Mouse (Mus musculus): ENCODE results near the gene Fam69a. TPM values are rescaled to one million over a fixed set of nuclear protein-coding genes. Genes with fewer than 3 reads are reported as not detected.
"Not testable (repeated sequence)": the region's sequence is repeated elsewhere in the genome, so short reads cannot be mapped to it uniquely, and the experiment has no call there.

Fam69a gene
- polyA plus RNA-seq, 1 experiment: 0.30 TPM

- peaks cover 2% of the 10 kb centered on the region; the same call in 1 of the 2 replicates for H3K4me1 ChIP-seq (ENCODE audit: control insufficient read depth, insufficient read depth, insufficient read length, low read length)
- H3K27me3 ChIP-seq (ENCODE audit: control insufficient read depth, insufficient read depth, low read length): no peaks in the 10 kb centered on the region
- H3K36me3 ChIP-seq (ENCODE audit: control insufficient read depth, insufficient read depth, low read length): no peaks in the 10 kb centered on the region
- TF ChIP-seq CTCF (IDR thresholded peaks at IDR 0.05; ENCODE audit: extremely low read depth, insufficient read length, insufficient replicate concordance, low read depth, low read length): no peak
- no peak for TF ChIP-seq POLR2A (IDR thresholded peaks at IDR 0.05; ENCODE audit: low read depth, low read length)
- no peak overlapping the region for H3K4me3 ChIP-seq (ENCODE audit: low read depth, low read length)
- no peak overlapping the region for H3K27ac ChIP-seq (ENCODE audit: insufficient read depth, low read depth, low read length)
- WGBS: 85% methylated on average over 1 of the region's 1 CpGs
Observed at GRCm38 (mm10) chr5:107946475-107946874, 40.4 kb downstream of the Fam69a start.

- H3K4me3 ChIP-seq (ENCODE audit: low read depth, low read length): no peak overlapping the region
- H3K36me3 ChIP-seq (ENCODE audit: control insufficient read depth, insufficient read depth, low read length): no peaks in the 10 kb centered on the region
- no peak overlapping the region for H3K27ac ChIP-seq (ENCODE audit: insufficient read depth, low read depth, low read length)
- WGBS: 90% methylated on average over 6 of the region's 6 CpGs
- TF ChIP-seq POLR2A (IDR thresholded peaks at IDR 0.05; ENCODE audit: low read depth, low read length): no peak
- TF ChIP-seq CTCF (IDR thresholded peaks at IDR 0.05; ENCODE audit: extremely low read depth, insufficient read length, insufficient replicate concordance, low read depth, low read length): no peak
- H3K4me1 ChIP-seq (ENCODE audit: control insufficient read depth, insufficient read depth, insufficient read length, low read length): peaks cover 2% of the 10 kb centered on the region; the same call in 1 of the 2 replicates
- no peaks in the 10 kb centered on the region for H3K27me3 ChIP-seq (ENCODE audit: control insufficient read depth, insufficient read depth, low read length)
Observed at GRCm38 (mm10) chr5:107943526-107943925, 43.4 kb downstream of the Fam69a start.

GRCm38 (mm10) chr5:107942941-107943340, 43.9 kb downstream of the Fam69a start:
- Histone ChIP-seq H3K36me3 (ENCODE audit: control insufficient read depth, insufficient read depth, low read length) (no peaks in the 10 kb centered on the region), H3K4me1 (ENCODE audit: control insufficient read depth, insufficient read depth, insufficient read length, low read length) (peaks cover 2% of the 10 kb centered on the region; the same call in 1 of the 2 replicates), H3K27me3 (ENCODE audit: control insufficient read depth, insufficient read depth, low read length) (no peaks in the 10 kb centered on the region), H3K27ac (ENCODE audit: insufficient read depth, low read depth, low read length) (no peak overlapping the region), H3K4me3 (ENCODE audit: low read depth, low read length) (no peak overlapping the region)
- TF ChIP-seq CTCF (IDR thresholded peaks at IDR 0.05; ENCODE audit: extremely low read depth, insufficient read length, insufficient replicate concordance, low read depth, low read length): no peak
- no peak for TF ChIP-seq POLR2A (IDR thresholded peaks at IDR 0.05; ENCODE audit: low read depth, low read length)
- WGBS: 22% methylated on average over 1 of the region's 1 CpGs

GRCm38 (mm10) chr5:107941222-107941621, 45.7 kb downstream of the Fam69a start:
- Histone ChIP-seq H3K36me3 (ENCODE audit: control insufficient read depth, insufficient read depth, low read length) (no peaks in the 10 kb centered on the region), H3K27ac (ENCODE audit: insufficient read depth, low read depth, low read length) (0 out of 2 replicates have a peak overlapping the region, but pooled peaks have one; percentile 15), H3K4me1 (ENCODE audit: control insufficient read depth, insufficient read depth, insufficient read length, low read length) (no peaks in the 10 kb centered on the region), H3K4me3 (ENCODE audit: low read depth, low read length) (no peak overlapping the region), H3K27me3 (ENCODE audit: control insufficient read depth, insufficient read depth, low read length) (no peaks in the 10 kb centered on the region)
- TF ChIP-seq POLR2A (IDR thresholded peaks at IDR 0.05; ENCODE audit: low read depth, low read length) (no peak), CTCF (IDR thresholded peaks at IDR 0.05; ENCODE audit: extremely low read depth, insufficient read length, insufficient replicate concordance, low read depth, low read length) (no peak)
- WGBS: 38% methylated on average over 6 of the region's 6 CpGs

- Histone ChIP-seq H3K4me3 (ENCODE audit: low read depth, low read length) (no peak overlapping the region), H3K36me3 (ENCODE audit: control insufficient read depth, insufficient read depth, low read length) (no peaks in the 10 kb centered on the region), H3K27me3 (ENCODE audit: control insufficient read depth, insufficient read depth, low read length) (no peaks in the 10 kb centered on the region), H3K27ac (ENCODE audit: insufficient read depth, low read depth, low read length) (no peak overlapping the region), H3K4me1 (ENCODE audit: control insufficient read depth, insufficient read depth, insufficient read length, low read length) (no peaks in the 10 kb centered on the region)
- TF ChIP-seq POLR2A (IDR thresholded peaks at IDR 0.05; ENCODE audit: low read depth, low read length): no peak
- TF ChIP-seq CTCF (IDR thresholded peaks at IDR 0.05; ENCODE audit: extremely low read depth, insufficient read length, insufficient replicate concordance, low read depth, low read length): no peak
- 80% methylated on average over 3 of the region's 3 CpGs for WGBS
Observed at GRCm38 (mm10) chr5:107939701-107940100, 47.2 kb downstream of the Fam69a start.

GRCm38 (mm10) chr5:107938886-107939285, 48.0 kb downstream of the Fam69a start:
- TF ChIP-seq CTCF (IDR thresholded peaks at IDR 0.05; ENCODE audit: extremely low read depth, insufficient read length, insufficient replicate concordance, low read depth, low read length) (no peak), POLR2A (IDR thresholded peaks at IDR 0.05; ENCODE audit: low read depth, low read length) (no peak)
- Histone ChIP-seq H3K4me1 (ENCODE audit: control insufficient read depth, insufficient read depth, insufficient read length, low read length) (no peaks in the 10 kb centered on the region), H3K36me3 (ENCODE audit: control insufficient read depth, insufficient read depth, low read length) (no peaks in the 10 kb centered on the region), H3K27me3 (ENCODE audit: control insufficient read depth, insufficient read depth, low read length) (no peaks in the 10 kb centered on the region), H3K27ac (ENCODE audit: insufficient read depth, low read depth, low read length) (no peak overlapping the region), H3K4me3 (ENCODE audit: low read depth, low read length) (no peak overlapping the region)
- WGBS: 82% methylated on average over 2 of the region's 2 CpGs

GRCm38 (mm10) chr5:107938483-107938882, 48.4 kb downstream of the Fam69a start:
- H3K36me3 ChIP-seq (ENCODE audit: control insufficient read depth, insufficient read depth, low read length); H3K4me1 ChIP-seq (ENCODE audit: control insufficient read depth, insufficient read depth, insufficient read length, low read length); H3K27me3 ChIP-seq (ENCODE audit: control insufficient read depth, insufficient read depth, low read length); H3K27ac ChIP-seq (ENCODE audit: insufficient read depth, low read depth, low read length); H3K4me3 ChIP-seq (ENCODE audit: low read depth, low read length): not testable (repeated sequence)
- WGBS: 67% methylated on average over 1 of the region's 1 CpGs

Data from small intestine, adult 2 months (tissue).